Mouse (Mus musculus) Patski (cell line): ENCODE results near the gene Prdx3. TPM values are rescaled to one million over a fixed set of nuclear protein-coding genes. Genes with fewer than 3 reads are reported as not detected.
A peak's percentile ranks its signal among the peaks of the same experiment; 100 is the strongest.

Experiments used
- ATAC-seq: fragments of 100-300 bp; one replicate; pipeline ENCODE4 v1.8.0; 2021
- CTCF ChIA-PET: fragments of 350-600 bp; sonication (Branson Sonifier 250); formaldehyde crosslinking; loops from one replicate; lab custom pipeline; 2022; ENCODE audit warnings: inconsistent platforms; lab: Charles Lee
- POLR2A ChIA-PET: fragments of 350-600 bp; sonication (Branson Sonifier 250); formaldehyde crosslinking; loops from one replicate; lab custom pipeline; 2022; ENCODE audit warnings: antibody characterized with exemption, inconsistent platforms; lab: Charles Lee
- DNase-seq: peaks from one replicate; pipeline ENCODE4 v3.0.0-alpha.2; 2011; ENCODE audit warnings: low read depth, low spot score
- H3K27me3 ChIP-seq: fragments of 371-371 bp; one replicate; pipeline ENCODE4 v1.5.1; 2021
- CTCF ChIP-seq: fragments of 100-300 bp; IDR thresholded peaks from one replicate; pipeline ENCODE4 v1.5.1; 2021
- in situ Hi-C: fragments of 300-500 bp; cut with MboI; formaldehyde crosslinking; loops from 3 replicates; pipeline ENCODE4 v1.11.1; 2018; ENCODE audit warnings: low pct_unique_long_range_greater_than_20kb, mixed read lengths
- polyA plus RNA-seq: library from polyadenylated mRNA; unstranded; gene quantifications from one replicate; pipeline ENCODE4 v1.2.3, GENCODE M21; 2021

Prdx3 gene
- 155 TPM for polyA plus RNA-seq

- no peaks in the 10 kb centered on the region for H3K27me3 ChIP-seq
- CTCF ChIA-PET, result interaction anchor here (1.2 to 3.4 kb wide), 3 partner anchors 13 to 223 kb away, joined by 3 to 18 read pairs (median 5); no protein-coding TSS in a partner anchor
- TF ChIP-seq CTCF, result no peak
- in situ Hi-C loops, result no loop called here
- DNase-seq (no peak), ATAC-seq (peak; percentile 99)
- POLR2A ChIA-PET, result interaction anchor here (0.7 to 1.1 kb wide), 2 partner anchors 15 to 18 kb away, joined by 3 read pairs; partner anchors contain the start of gene Grk5
These were observed at the start of gene Prdx3 for GRCm38 (mm10) chr19:60874064-60874694. TSS of gene Prdx3 (minus strand) at chr19:60874556.

- no peaks in the 10 kb centered on the region for H3K27me3 ChIP-seq
- CTCF ChIA-PET, result interaction anchor here (0.7 to 1.8 kb wide), 2 partner anchors 25 to 167 kb away, joined by 3 to 5 read pairs; no protein-coding TSS in a partner anchor
- no peak for DNase-seq
- ATAC-seq, result no peak
- POLR2A ChIA-PET, result interaction anchor here (0.6 kb wide), 1 partner anchor 11 kb away, joined by 3 read pairs; no protein-coding TSS in a partner anchor
- in situ Hi-C loops, result no loop called here
- TF ChIP-seq CTCF, result no peak
These were observed 42.7 kb upstream of the Prdx3 start for GRCm38 (mm10) chr19:60916869-60917570.

GRCm38 (mm10) chr19:60915862-60916261, 41.5 kb upstream of the Prdx3 start:
- DNase-seq, result no peak
- in situ Hi-C loops, result no loop called here
- no peaks in the 10 kb centered on the region for H3K27me3 ChIP-seq
- ChIA-PET CTCF (interaction anchor here (0.7 to 1.6 kb wide), 3 partner anchors 20 to 35 kb away, joined by 3 read pairs; no protein-coding TSS in a partner anchor), POLR2A (interaction anchor here (0.6 to 0.7 kb wide), 2 partner anchors 13 to 149 kb away, joined by 4 to 5 read pairs; no protein-coding TSS in a partner anchor)
- ATAC-seq, result no peak
- TF ChIP-seq CTCF, result no peak

DNA sequence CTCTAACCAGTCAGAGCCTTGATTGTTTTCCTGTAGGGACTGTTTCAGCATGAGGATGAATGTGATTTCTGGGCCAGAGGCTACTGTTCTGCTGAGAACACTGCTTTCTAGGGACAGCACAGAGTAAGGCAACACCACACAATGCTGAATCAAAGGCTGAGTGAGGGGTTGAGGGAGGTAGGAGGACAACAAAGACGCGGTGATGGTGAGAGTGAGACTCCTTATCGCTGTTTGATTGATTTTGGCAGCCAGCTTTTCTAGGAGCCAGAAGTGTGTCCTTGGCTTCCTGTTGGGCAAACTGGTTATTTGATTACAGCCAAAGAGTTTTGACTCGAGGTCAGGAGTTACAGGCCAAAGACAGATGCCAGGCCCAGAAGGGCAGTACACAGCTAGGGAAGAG, 40.9 kb upstream of the Prdx3 start:
- DNase-seq (no peak), ATAC-seq (no peak)
- CTCF ChIA-PET, result interaction anchor here (0.7 to 1.6 kb wide), 3 partner anchors 20 to 35 kb away, joined by 3 read pairs; no protein-coding TSS in a partner anchor
- in situ Hi-C loops, result no loop called here
- H3K27me3 ChIP-seq, result no peaks in the 10 kb centered on the region
- POLR2A ChIA-PET, result no interaction called here
- no peak for TF ChIP-seq CTCF

DNA sequence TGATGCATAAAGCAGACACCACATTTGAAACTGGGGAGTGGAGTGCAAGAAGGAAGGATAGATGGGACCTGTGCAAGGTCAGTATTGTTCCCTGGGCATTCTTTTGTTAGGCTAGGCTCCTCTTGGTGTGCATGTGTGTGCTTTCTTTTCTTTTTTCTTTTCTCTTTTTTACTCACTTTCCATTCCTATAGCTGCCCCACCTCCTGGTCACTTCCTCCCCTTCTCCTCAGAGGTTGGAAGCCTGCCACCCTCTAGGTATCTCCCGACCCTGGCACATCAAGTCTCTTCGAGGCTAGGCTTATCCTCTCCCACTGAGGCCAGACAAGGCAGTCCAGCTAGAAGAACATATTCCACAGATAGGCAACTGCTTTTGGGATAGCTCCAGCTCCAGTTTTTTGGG, 37.3 kb upstream of the Prdx3 start:
- POLR2A ChIA-PET, result no interaction called here

DNA sequence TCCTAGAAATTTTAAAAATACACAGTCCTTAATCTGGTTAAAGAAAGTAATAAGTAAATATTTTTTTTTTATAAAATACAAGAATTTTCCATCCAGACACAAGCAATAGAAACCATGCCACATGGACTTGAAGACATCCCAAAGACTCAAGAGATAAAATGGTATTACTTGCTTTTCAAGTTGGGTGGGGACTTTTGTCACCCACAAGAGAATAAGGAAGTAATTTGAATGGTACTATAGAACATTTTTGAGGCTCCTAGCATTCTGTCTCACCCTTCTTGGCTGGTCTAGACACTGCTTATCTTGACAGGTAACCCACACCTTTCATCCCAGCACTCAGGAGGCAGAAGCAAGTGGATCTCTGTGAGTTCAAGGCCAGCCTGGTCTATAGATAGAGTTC, 35.9 kb upstream of the Prdx3 start:
- CTCF ChIA-PET, result no interaction called here
- DNase-seq (no peak), ATAC-seq (no peak)
- no peaks in the 10 kb centered on the region for H3K27me3 ChIP-seq
- no peak for TF ChIP-seq CTCF
- POLR2A ChIA-PET, result no interaction called here
- in situ Hi-C loops, result no loop called here

More for the DNA sequence above, 37.3 kb upstream of the Prdx3 start:
- H3K27me3 ChIP-seq, result no peaks in the 10 kb centered on the region
- no peak for TF ChIP-seq CTCF
- DNase-seq, result no peak
- ATAC-seq, result no peak
- CTCF ChIA-PET, result interaction anchor here (0.7 to 1.1 kb wide), 2 partner anchors 16 to 20 kb away, joined by 3 read pairs; no protein-coding TSS in a partner anchor
- in situ Hi-C loops, result no loop called here

DNA sequence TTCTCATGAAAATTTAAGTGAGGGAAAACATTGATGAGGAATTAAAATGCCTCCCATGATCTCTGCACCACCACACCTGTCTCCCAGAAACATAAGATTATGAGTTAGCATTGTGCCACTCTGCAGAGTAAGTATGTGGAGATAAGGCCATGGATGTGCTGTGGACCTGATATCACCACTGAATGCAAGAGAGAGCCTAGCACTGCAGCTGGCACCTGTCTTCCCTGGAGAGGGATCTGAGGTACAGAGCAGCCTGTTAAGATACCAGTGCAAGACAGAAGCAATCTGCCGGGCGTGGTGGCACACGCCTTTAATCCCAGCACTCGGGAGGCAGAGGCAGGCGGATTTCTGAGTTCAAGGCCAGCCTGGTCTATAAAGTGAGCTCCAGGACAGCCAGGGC, 31.1 kb upstream of the Prdx3 start:
- ATAC-seq, result no peak
- in situ Hi-C loops, result no loop called here
- no peaks in the 10 kb centered on the region for H3K27me3 ChIP-seq
- ChIA-PET POLR2A (no interaction called here), CTCF (interaction anchor here (0.9 to 1.7 kb wide), 3 partner anchors 13 to 179 kb away, joined by 3 to 4 read pairs (median 4); no protein-coding TSS in a partner anchor)
- no peak for TF ChIP-seq CTCF
- no peak for DNase-seq

DNA sequence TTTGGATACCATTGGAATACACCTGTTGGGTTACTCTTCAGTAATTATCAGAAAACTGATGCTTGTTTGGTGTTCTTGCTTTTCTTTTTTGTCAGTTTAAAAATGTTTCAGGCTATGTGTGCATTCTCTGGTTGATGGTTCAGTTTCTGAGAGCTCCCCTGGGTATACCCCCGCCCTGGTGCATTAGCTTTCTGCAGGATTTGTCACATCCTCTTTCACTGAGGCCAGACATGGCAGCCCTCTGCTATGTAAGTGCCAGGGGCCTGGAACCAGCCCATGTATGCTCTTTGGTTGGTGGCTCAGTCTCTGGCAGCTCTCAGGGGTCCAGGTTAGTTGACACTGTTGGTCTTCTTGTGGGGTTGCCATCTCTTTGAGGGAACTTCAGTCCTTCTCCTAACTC, 29.6 kb upstream of the Prdx3 start:
- in situ Hi-C loops, result no loop called here
- CTCF ChIA-PET, result interaction anchor here (1.2 to 2.6 kb wide), 3 partner anchors 10 to 15 kb away, joined by 4 to 6 read pairs (median 6); partner anchors contain the start of gene Grk5
- TF ChIP-seq CTCF, result no peak

DNA sequence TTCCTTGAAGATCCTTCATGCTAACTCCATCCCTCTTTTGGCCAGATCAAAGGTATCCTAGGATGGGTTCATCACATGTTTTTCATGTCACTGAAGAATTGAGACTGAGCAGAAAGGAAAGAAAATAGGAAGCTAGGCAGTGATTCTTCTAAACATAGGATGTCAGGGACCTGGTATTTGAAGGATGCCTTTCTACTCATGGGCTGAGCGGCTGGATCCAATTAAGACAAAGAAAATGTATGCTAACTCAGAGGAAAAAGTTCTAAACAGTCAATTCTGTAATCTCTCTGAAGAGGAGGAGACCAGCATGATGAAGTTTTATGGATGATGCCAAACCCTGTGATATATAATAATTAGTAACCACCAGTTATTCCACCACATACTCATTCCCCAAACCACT, 28.8 kb upstream of the Prdx3 start:
- CTCF ChIA-PET, result interaction anchor here (1.2 to 2.6 kb wide), 3 partner anchors 11 to 14 kb away, joined by 4 to 6 read pairs (median 6); partner anchors contain the start of gene Grk5

More for the DNA sequence above, 29.6 kb upstream of the Prdx3 start:
- POLR2A ChIA-PET, result interaction anchor here (0.6 kb wide), 1 partner anchor 171 kb away, joined by 3 read pairs; no protein-coding TSS in a partner anchor
- ATAC-seq, result no peak
- DNase-seq, result no peak
- no peaks in the 10 kb centered on the region for H3K27me3 ChIP-seq

DNA sequence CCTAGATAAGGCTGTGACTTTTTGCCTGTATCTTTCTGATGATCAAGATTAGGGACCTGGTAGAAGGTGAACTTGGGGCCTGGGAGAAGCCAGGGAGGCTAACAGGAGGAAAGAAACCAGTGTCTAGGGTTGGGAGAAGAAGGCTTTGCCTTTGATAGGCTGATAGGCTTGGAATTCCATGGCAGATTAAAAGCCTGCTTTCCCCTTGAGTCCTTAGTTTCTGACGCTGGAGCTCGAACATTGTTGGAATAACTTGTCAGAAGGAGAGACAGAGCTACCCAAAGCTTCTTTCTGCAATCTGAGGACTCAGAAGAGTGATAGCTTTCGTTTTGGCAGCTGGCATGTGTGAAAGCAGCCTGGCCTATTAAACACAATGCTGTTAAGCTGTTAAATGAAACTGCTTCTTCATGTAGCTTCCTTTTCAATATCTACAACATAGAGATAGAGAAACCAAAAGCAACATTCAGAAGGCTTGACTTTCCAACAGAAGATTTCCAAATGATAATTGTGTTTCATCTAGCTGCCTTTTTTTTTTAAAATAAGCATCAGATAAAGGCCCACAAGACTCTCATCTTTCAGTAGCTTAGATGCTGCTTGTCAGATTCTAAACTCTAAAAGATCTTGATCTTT, 21.0 kb upstream of the Prdx3 start:
- ChIA-PET POLR2A (interaction anchor here (0.6 to 0.7 kb wide), 3 partner anchors 39 to 112 kb away, joined by 3 to 8 read pairs (median 4); no protein-coding TSS in a partner anchor), CTCF (interaction anchor here (0.8 to 1.9 kb wide), 6 partner anchors 12 to 196 kb away, joined by 3 to 7 read pairs (median 3); no protein-coding TSS in a partner anchor)
- no peak for TF ChIP-seq CTCF
- no peaks in the 10 kb centered on the region for H3K27me3 ChIP-seq
- in situ Hi-C loops, result no loop called here
- no peak for DNase-seq
- ATAC-seq, result no peak

More for the DNA sequence above, 28.8 kb upstream of the Prdx3 start:
- no peak for TF ChIP-seq CTCF
- POLR2A ChIA-PET, result interaction anchor here (0.6 kb wide), 1 partner anchor 13 kb away, joined by 4 read pairs; no protein-coding TSS in a partner anchor
- in situ Hi-C loops, result no loop called here
- DNase-seq, result no peak
- H3K27me3 ChIP-seq, result no peaks in the 10 kb centered on the region
- no peak for ATAC-seq
